Mouse (Mus musculus): ENCODE data around the gene Nacc1.
A peak's percentile ranks its signal among the peaks of the same experiment; 100 is the strongest.

Gene Nacc1

GRCm38 (mm10) chr8:84687705-84688100, at the start of gene Nacc1:
Gene Nacc1 (minus strand): TSS chr8:84687862.
- peak; percentile 91 to 96 for DNase-seq

DNA sequence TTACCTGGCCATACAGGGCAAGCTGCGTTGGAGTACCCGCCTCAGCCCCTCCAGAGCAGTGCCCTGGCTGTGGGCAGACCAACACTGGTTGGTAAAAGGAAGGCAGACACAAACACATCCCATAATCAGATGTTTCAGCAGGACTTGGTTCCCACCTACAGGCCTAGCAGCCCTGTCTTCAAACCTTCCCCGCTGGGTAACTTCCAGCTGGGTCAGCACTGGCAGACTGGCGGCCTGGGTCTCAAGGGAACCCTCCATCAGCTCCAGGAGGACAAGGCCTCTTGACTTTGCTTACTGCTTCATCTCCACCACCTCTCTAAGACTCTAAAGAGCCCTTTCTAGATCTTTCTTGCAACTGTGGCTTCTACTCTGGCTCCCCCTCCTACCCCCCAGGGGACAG, 48.9 kb upstream of the Nacc1 start:
- no peak for DNase-seq

DNA sequence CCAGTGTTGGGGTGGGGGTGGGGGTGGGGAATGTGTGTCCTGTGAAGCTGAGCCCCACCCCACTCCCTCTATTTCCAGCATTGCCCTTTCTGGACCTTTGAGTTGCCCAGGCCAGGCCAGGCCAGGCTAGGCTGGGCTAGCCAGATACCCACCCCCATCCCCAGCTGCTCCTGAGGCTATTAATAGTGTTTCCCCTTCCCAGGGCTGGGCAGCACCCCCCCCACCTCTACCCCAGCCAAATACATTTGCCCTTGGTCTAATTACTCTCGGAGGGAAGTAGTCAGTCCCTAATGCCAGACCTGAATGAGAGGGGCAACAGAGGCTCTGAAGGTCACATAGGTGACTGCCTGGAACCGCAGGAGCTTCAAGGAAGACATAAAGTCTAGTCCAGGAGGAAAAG, 47.9 kb upstream of the Nacc1 start:
- DNase-seq, result no peak

DNA sequence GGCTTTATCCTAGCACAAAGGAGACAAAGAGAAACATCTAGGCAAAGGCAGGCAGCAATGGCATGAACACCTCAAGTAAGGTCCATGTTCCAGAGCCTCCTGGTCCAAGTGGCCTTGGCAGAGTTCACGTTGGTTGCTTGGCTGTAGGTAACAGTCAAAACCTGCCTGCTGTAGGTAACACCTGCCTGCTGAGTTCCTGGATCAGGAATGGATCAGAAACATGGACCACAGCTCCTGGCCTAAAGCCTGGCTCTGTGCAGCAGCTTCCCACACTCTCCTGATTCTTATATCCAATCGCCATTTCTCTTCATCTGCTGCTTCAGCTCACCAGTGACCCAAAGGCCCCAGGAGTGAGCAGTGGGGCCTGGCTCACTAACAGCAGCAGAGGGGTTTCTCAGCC, 47.0 kb upstream of the Nacc1 start:
- no peak for DNase-seq

GRCm38 (mm10) chr8:84733959-84734358, 46.3 kb upstream of the Nacc1 start:
- DNase-seq, result no peak

DNA sequence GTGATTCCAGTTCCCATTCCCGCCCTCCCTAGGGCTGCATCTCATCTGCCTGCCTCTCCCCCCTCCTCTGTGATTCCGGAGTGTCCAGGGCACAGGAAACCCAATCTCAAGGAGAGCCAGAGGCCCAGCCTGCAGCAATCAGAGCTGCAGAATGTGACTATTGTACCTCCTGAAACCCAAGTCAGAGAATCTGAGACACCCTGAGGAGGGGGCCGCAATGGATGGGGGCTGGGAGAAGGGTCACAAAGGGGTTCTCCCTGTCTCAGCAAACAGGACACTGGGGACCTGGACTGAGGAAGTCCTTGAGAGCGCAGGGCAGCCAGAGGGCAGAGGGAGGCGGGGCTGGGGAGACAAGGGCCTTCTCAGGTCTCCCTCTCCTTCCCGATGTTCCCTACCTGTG, 45.3 kb upstream of the Nacc1 start:
- peak in 1 of 2 experiments; percentile 39 for DNase-seq

GRCm38 (mm10) chr8:84732545-84732944, 44.9 kb upstream of the Nacc1 start:
- DNase-seq, result no peak

DNA sequence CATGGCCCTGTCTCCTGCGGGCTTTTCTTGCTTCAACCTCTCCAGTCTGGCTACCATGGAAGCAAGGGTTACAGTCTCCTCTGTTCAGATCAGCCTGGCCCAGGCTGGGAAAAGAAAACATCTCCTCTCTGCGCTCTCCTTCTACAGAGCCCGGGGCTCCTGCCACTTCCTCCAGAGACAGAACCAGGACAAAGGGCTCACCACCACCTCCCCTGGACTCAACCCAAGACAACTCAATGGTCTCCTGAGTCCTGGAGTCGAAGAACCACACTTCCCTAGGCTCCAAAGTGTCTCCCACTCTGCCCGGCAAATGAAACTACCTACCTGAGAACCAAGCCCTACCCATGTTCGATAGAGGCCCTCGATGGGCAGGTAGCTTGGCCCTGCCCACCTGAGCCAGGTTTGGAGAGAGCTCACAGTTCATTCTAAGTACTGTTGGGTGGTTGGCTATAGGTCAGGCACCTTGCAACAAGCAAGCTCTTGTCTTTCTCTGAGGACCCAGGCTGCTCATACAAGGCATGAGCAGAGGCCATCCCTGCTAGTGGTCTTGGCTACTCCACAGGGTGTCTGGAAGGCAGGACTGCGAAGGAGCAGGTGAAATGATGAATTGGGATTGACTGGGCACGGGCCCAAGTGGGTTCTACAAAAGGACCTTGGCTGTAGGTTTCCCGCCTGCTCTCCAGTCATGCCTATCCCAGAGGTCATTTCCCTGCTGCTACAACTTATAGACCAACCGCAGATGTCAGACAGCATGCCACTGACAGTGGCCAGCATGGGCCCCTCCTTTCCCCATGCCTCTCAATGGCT, 43.9 kb upstream of the Nacc1 start:
- DNase-seq, result no peak

- DNase-seq, result no peak
These were observed 43.1 kb upstream of the Nacc1 start for GRCm38 (mm10) chr8:84730541-84731370.

DNA sequence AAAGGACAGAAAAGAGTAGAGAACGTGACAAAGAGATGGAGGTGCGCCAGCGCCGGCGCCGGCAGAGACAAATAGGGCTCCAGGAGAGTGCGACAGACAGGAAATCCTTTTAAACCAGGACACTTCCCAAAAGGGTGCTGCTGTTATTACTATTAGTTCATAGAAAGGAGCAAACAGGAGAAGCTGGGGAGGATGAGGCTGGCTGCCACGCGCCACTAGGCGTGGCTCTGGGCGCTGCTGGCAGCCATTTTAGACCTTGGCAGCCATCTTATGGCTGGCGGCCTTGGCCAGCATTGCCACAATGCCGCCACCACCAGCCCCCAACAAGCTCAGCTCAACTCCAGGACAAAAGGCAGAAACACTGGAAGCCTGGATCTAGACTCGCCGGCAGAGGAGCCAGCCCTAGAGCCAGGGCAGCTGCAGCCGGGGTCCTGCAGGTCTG, 42.3 kb upstream of the Nacc1 start:
- peak; percentile 59 to 76 for DNase-seq

GRCm38 (mm10) chr8:84728474-84728873, 40.8 kb upstream of the Nacc1 start:
- DNase-seq, result no peak

DNA sequence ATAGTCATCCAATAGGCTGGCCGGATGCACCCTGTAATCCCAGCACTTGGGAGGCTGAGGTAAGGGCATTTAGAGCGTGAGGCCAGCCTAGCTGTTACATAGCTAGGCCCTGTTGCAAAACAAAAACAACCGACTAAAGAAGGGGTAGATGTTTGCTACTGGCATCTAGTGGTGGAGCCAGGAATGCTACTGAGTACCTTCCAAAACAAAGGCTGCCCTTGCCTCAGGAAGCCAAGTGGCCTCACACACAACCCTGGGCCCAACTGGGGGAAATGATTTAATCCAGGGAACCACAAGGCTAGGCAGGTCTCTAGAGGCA, 38.2 kb upstream of the Nacc1 start:
- DNase-seq, result peak; percentile 68 to 69

GRCm38 (mm10) chr8:84725246-84725940, 37.7 kb upstream of the Nacc1 start:
- no peak for DNase-seq

GRCm38 (mm10) chr8:84724683-84725082, 37.0 kb upstream of the Nacc1 start:
- no peak for DNase-seq

DNA sequence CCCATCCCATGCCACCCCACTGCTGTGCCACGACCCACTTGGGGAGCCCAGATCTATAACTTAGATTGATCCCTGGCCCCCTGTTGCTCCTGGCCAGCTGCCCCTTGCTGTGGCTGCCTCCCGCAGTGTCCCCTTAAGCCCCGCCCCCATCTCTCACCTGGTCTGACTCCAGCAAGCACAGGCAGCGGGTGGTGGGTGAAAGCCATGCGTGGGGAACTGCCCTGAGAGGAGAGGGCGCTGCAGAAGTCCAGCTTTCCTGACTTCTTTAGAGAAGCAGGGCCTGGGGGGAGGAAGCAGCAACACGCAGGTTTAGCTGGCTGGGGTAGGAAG, 35.9 kb upstream of the Nacc1 start:
- DNase-seq, result peak; percentile 62 to 79

DNA sequence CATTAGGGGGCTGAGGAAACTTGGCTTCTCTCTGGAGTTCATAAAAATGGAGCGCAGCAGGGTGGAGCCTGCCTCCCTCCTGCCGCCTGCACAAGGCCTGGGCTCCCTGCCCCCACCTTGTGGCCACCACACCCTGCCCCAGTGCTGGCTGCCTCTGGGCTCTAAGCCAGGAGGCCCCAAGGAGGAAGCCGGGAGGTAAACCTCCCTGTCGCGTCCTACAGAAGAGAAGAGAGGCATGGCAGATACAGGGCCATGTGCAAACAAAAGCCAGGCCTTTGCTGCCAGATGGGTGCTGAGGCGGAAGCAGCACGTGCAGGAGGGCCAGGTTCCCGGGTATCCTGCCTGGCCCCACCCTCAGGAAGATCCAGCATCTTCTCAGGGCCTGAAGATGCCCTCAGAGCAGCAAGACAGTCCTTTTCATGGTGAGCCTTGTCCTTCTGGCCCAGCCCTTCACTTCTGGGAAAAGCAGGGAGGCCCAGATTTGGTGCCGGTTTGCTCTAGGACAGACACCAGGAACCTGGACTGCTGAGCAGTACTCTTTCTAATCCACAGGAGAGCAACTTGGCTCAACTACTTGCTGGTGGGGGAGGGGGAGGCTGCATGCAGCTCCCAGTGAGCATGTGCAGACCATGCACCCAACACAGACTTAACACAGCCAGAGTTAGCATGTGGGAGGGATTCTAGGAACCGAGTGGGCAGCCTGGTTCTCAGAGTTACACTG, 35.3 kb upstream of the Nacc1 start, which contains the start of gene G430095P16Rik:
TSS of gene G430095P16Rik (plus strand) at position 158 of the 721 bp plus-strand sequence.
- peak; percentile 77 to 90 for DNase-seq

DNA sequence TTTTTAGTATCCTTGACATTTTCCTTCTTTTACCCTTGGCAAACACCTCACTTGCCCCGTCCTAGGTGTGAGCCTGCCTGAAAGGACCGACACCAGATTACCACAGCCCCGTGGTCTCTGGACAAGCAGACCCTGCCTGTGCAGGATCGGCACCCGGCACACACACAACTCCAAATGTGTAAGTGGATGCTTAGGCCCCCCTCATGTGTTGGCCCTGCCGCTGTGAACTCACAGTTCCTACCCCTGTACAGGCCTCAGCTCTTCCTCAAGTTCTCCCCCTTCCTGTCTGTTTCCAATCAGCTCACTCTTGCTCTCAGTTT, 34.8 kb upstream of the Nacc1 start:
- no peak for DNase-seq

DNA sequence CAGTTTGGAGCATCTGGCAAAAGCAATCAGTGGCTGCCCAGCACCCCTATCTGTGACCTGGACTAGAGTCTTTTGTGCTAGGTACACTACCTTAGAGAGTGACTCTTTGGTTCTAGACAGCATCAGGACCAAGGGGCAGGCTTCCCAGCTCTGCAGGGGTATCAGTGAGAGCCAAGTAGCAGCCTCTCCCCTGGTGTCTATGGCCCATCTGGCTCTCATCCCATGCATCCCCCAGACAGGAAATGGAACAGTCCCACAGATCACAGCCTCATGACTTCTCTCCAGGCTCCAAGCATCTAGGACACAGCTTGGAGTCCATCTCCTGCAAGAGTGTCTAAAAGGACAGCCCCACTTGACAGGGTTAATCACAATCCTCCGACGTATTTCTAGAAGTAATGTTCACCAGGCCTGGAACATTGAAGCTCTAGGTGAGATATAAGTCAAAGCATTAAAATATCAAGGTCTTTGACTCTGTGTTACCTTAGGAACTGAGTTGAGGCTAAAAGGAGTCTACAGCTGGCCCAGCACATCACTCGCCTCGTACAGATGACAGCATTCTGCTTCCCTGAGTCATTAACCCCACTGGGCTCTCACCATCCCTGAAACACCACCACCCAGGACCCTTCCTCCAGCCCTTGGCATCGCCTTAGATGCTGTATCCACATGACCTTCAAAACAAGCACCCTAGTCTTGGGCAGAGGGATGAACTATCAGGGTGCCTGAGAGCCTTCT, 31.5 kb upstream of the Nacc1 start:
- no peak for DNase-seq

DNA sequence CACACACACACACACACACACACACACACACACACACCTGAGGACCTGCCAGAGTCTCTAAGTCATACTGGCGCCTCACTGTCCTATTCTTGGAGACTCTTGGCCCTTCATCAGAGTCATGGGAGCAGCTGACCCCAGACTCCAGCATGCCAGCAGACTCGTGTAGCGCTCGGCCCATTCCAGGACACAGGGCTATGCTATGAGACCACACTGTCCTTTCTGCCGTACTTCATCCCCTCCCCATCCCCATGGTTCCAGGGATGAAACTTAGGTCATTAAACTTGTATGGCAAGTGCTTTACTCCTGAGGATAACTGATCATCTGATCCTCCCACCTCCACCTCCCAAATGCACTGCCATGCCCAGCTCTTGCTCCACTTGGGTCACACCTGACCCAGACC, 30.8 kb upstream of the Nacc1 start:
- DNase-seq, result no peak

- DNase-seq, result no peak
These were observed 29.1 kb upstream of the Nacc1 start for GRCm38 (mm10) chr8:84716790-84717189.

DNA sequence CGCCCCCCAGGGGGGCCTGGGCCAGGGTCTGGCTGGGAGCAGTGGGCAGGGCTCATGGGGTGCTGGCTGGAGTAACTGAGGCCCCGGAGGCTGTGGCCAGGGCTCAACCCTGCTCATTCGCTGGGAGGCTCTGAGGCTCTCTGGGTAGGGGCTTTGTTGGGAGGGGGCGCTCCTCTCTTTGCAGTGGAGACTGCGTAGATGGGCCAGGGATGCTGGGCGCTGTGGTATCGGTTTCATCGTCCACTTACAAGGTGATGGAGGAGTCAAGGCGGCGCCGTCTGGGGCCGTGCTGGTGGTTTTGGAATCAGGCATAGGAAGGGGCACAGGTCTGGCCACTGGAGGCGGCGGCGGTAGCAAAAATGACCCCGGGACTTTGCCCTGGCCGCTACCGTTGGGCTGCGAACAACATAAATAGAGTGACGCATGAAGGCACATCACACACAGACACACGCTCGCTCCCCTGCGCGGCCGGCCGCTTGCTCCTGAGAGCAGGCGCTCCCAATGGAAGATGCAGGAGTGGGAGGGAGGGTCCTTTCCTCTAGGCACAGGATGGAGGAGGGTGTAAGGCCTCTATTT, 28.3 kb upstream of the Nacc1 start:
- DNase-seq, result no peak

DNA sequence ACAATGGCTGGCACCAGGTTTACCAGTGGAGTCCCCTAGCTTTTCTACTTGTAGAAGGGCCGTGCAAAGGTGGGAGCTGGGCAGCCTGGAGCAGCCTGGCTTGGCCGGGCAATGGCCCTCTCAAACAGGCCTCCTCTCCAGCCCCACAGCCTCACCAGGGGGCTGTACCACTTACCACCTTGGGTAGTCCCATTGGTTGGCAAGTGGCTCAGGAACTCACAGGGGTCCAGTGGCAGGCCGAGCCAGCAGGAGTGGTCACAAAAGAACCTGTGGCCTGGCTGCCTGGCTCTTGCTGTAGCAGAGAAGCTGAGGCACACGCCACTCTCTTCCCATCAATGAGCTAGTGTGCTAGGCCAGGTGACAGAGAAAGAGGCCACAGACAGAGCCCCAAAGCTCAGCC, 26.5 kb upstream of the Nacc1 start:
- no peak for DNase-seq

All from kidney, postnatal 25 days (tissue).